Comparison of ENCODE assay signal across 8 mouse cellular contexts in the genomic region with DNA sequence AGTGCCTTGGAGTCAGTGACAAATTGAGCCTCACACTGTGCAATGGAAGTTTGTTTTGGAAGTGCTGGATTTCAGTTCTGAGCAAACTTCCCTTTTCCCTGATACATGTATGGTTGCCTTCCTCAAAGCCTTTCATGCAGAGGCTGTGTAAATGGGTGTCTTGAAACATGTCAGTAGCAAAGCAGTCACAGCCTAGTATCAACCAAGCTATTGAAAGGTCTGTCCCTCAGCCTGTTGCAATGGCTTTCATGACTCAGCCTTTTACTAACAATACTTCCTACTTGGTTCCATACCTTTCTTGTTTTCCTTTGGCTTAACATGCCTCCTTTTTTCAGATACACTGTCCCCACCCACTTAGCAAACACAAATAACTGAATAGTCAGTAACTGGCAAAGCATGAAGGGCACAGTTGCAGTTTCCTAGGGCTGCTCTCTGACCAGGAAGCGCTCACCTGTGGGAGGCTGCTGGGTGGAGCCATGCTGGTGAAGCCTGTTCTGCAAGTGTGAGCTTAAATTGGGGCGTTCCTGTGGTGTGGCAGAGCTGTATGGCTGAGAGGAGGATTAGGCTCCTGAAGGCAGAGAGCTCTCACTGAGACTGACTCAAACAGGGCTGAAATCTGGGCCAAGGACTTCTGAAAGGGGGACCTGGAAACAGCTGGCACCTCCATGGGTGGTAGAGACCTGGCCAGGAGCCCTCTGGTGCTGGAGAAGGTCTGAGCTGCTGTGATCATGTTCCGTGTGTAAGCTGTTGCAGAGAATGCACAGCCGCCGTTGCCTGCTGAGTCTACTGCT.
DNase-seq lines count a peak whose midpoint lies in the region; ATAC-seq and TF ChIP-seq lines count a peak whose summit lies in the region.

No protein-coding gene starts in this region.

- H3K27ac ChIP-seq in hindbrain, embryonic 10.5 days: 0 out of 2 replicates have a peak overlapping the region, but pooled peaks have one; percentile 64
- no peak overlapping the region for H3K27ac ChIP-seq in hindbrain, embryonic 12.5 days
- H3K27ac ChIP-seq in heart, embryonic 13.5 days (replicated peaks): peak overlapping the region; percentile 73
- H3K27ac ChIP-seq in midbrain, postnatal 0 days (ENCODE audit: low read depth, low read length): 0 out of 2 replicates have a peak overlapping the region, but pooled peaks have one; percentile 21

- no peak overlapping the region for H3K4me2 ChIP-seq in hindbrain, embryonic 12.5 days (replicated peaks)
- H3K4me2 ChIP-seq in heart, embryonic 13.5 days: peak overlapping the region; percentile 46
- H3K4me2 ChIP-seq in midbrain, postnatal 0 days (ENCODE audit: low read depth, low read length, poor library complexity, severe bottlenecking): no peak overlapping the region

- H3K27me3 ChIP-seq in hindbrain, embryonic 10.5 days (ENCODE audit: insufficient read depth, poor library complexity, severe bottlenecking): no peaks in the 10 kb centered on the region
- no peaks in the 10 kb centered on the region for H3K27me3 ChIP-seq in hindbrain, embryonic 12.5 days
- H3K27me3 ChIP-seq in heart, embryonic 13.5 days (replicated peaks): no peaks in the 10 kb centered on the region
- no peaks in the 10 kb centered on the region for H3K27me3 ChIP-seq in midbrain, postnatal 0 days (ENCODE audit: insufficient read depth, low read length)

- no peak overlapping the region for H3K4me3 ChIP-seq in hindbrain, embryonic 10.5 days
- H3K4me3 ChIP-seq in hindbrain, embryonic 12.5 days: no peak overlapping the region
- H3K4me3 ChIP-seq in heart, embryonic 13.5 days: peak overlapping the region; percentile 25
- no peak overlapping the region for H3K4me3 ChIP-seq in midbrain, postnatal 0 days (ENCODE audit: low read depth, low read length)

- H3K9ac ChIP-seq in hindbrain, embryonic 12.5 days: no peak overlapping the region
- H3K9ac ChIP-seq in heart, embryonic 13.5 days: peak overlapping the region; percentile 67
- no peak overlapping the region for H3K9ac ChIP-seq in midbrain, postnatal 0 days (replicated peaks; ENCODE audit: low read length, poor library complexity, severe bottlenecking)

- no peak for TF ChIP-seq CTCF in midbrain, postnatal 0 days (IDR thresholded peaks at IDR 0.05)

- H3K9me3 ChIP-seq in hindbrain, embryonic 10.5 days: no peaks in the 10 kb centered on the region
- H3K9me3 ChIP-seq in hindbrain, embryonic 12.5 days (replicated peaks): no peaks in the 10 kb centered on the region
- H3K9me3 ChIP-seq in heart, embryonic 13.5 days: no peaks in the 10 kb centered on the region
- H3K9me3 ChIP-seq in midbrain, postnatal 0 days (ENCODE audit: low read length): no peaks in the 10 kb centered on the region

- H3K4me1 ChIP-seq in hindbrain, embryonic 10.5 days (replicated peaks): peaks cover 24% of the 10 kb centered on the region
- peaks cover 3% of the 10 kb centered on the region; the same call in 1 of the 2 replicates for H3K4me1 ChIP-seq in hindbrain, embryonic 12.5 days
- H3K4me1 ChIP-seq in heart, embryonic 13.5 days: peaks cover 54% of the 10 kb centered on the region
- peaks cover 6% of the 10 kb centered on the region for H3K4me1 ChIP-seq in midbrain, postnatal 0 days (ENCODE audit: insufficient read depth, low read length)

- 40% methylated on average over 5 of the region's 5 CpGs for WGBS in hindbrain, embryonic 10.5 days
- 44% methylated on average over 5 of the region's 5 CpGs for WGBS in hindbrain, embryonic 12.5 days
- WGBS in heart, embryonic 13.5 days: 32% methylated on average over 5 of the region's 5 CpGs
- 29% methylated on average over 5 of the region's 5 CpGs for WGBS in midbrain, postnatal 0 days

- no peak for DNase-seq in hindbrain, embryonic 10.5 days (ENCODE audit: low spot score)
- peak; percentile 12 for DNase-seq in cerebellum, adult 11-12 months
- DNase-seq in kidney, postnatal 4 days: peak; percentile 63 to 80
- peak; percentile 62 for DNase-seq in midbrain, postnatal 0 days (ENCODE audit: low spot score)
- no peak for DNase-seq in spleen, postnatal 14 days (ENCODE audit: low spot score in 2 of 2)
- DNase-seq in spleen, adult 12 weeks (ENCODE audit: low spot score): no peak

- H3K36me3 ChIP-seq in hindbrain, embryonic 10.5 days: no peaks in the 10 kb centered on the region
- H3K36me3 ChIP-seq in hindbrain, embryonic 12.5 days: no peaks in the 10 kb centered on the region
- H3K36me3 ChIP-seq in heart, embryonic 13.5 days: no peaks in the 10 kb centered on the region
- no peaks in the 10 kb centered on the region for H3K36me3 ChIP-seq in midbrain, postnatal 0 days (ENCODE audit: insufficient read depth, low read length)

- no peak for ATAC-seq in hindbrain, embryonic 12.5 days (ENCODE audit: low FRiP score)
- ATAC-seq in heart, embryonic 13.5 days (ENCODE audit: extremely low read depth, insufficient number of reproducible peaks, low FRiP score, low TSS enrichment): no peak
- ATAC-seq in midbrain, postnatal 0 days (ENCODE audit: low FRiP score): 0 out of 2 replicates have a peak, but pooled peaks have one; percentile 41

Comparison
In these comparisons a context has a peak if more than half of its experiments do, and no peak if none do; other contexts are left out.
1. DNase-seq: peak in cerebellum, adult 11-12 months (single experiment), kidney, postnatal 4 days (2 of 2) and midbrain, postnatal 0 days (single experiment); none in hindbrain, embryonic 10.5 days (single experiment), spleen, postnatal 14 days (0 of 2) and spleen, adult 12 weeks (single experiment).